In genomic region chr7:40310558-40310957, GRCm38 (mm10) we compare ENCODE assay signal across 12 mouse cellular contexts.
DNase-seq lines count a peak whose midpoint lies in the region; ATAC-seq and TF ChIP-seq lines count a peak whose summit lies in the region.
"Had no signal": no experiment of that assay in that cellular context is flagged by ENCODE, and none has a peak within 500 bp of the region (broad histone marks: within the 10 kb centered on the region; RNA-seq: fewer than 3 reads in every experiment).

No protein-coding gene starts in this region.

- no peaks in the 10 kb centered on the region for H3K4me1 ChIP-seq in liver, adult 2 months (ENCODE audit: control insufficient read depth, insufficient read depth, low read length)
- H3K4me1 ChIP-seq in ES-E14 (ENCODE audit: control insufficient read depth in 2 of 2, insufficient read depth in 2 of 2, low read length in 2 of 2, poor library complexity in 1 of 2): no peaks in the 10 kb centered on the region
- H3K4me1 ChIP-seq: heart, embryonic 15.5 days; neural tube, embryonic 13.5 days had no signal

- H3K36me3 ChIP-seq in liver, adult 2 months (ENCODE audit: control insufficient read depth, insufficient read depth, low read length): no peaks in the 10 kb centered on the region
- H3K36me3 ChIP-seq in ES-E14 (ENCODE audit: control insufficient read depth, insufficient read depth, low read length, poor library complexity, severe bottlenecking): no peaks in the 10 kb centered on the region
- H3K36me3 ChIP-seq: heart, embryonic 15.5 days; neural tube, embryonic 13.5 days had no signal

- H3K4me3 ChIP-seq in gastrocnemius, adult 2 months: no peak overlapping the region
- no peak overlapping the region for H3K4me3 ChIP-seq in liver, adult 2 months (ENCODE audit: insufficient read depth, low read depth, low read length)
- no peak overlapping the region for H3K4me3 ChIP-seq in ES-E14 (ENCODE audit: insufficient read depth in 1 of 2, low read depth in 1 of 2, low read length in 2 of 2, poor library complexity in 1 of 2, severe bottlenecking in 1 of 2)
- H3K4me3 ChIP-seq: heart, embryonic 15.5 days; neural tube, embryonic 13.5 days had no signal

- no peaks in the 10 kb centered on the region for H3K79me2 ChIP-seq in liver, adult 2 months (ENCODE audit: control insufficient read depth, insufficient read depth, low read length)

- H3K27ac ChIP-seq in gastrocnemius, adult 2 months: no peak overlapping the region
- no peak overlapping the region for H3K27ac ChIP-seq in liver, adult 2 months (replicated peaks; ENCODE audit: insufficient read depth, low read depth, low read length)
- H3K27ac ChIP-seq in ES-E14 (ENCODE audit: insufficient read depth, low read depth, low read length, poor library complexity, severe bottlenecking): no peak overlapping the region
- H3K27ac ChIP-seq: heart, embryonic 15.5 days; neural tube, embryonic 13.5 days had no signal

- WGBS in liver, adult 2 months: 27% methylated on average over 2 of the region's 2 CpGs

- in situ Hi-C loops in ES-E14 (cut with MboI; ENCODE audit: low sequenced_read_pairs in 2 of 2, unreplicated experiment in 2 of 2): loop anchor here in 1 of 2 experiments (25.0 kb wide), 1 partner anchor 352 kb away; no protein-coding TSS in a partner anchor

- no peaks in the 10 kb centered on the region for H3K9me3 ChIP-seq in ES-E14 (ENCODE audit: control insufficient read depth, insufficient read depth, low read depth, low read length)
- H3K9me3 ChIP-seq: heart, embryonic 15.5 days; neural tube, embryonic 13.5 days had no signal

- no peak for TF ChIP-seq POLR2A in liver, adult 2 months (IDR thresholded peaks at IDR 0.05; ENCODE audit: extremely low read depth, insufficient read depth, low read length)

- no peaks in the 10 kb centered on the region for H3K27me3 ChIP-seq in liver, adult 2 months (ENCODE audit: control insufficient read depth, insufficient read depth, low read length)
- H3K27me3 ChIP-seq: heart, embryonic 15.5 days; neural tube, embryonic 13.5 days had no signal

- no peak for ATAC-seq in megakaryocyte, adult 5-6 weeks (ENCODE audit: poor library complexity, severe bottlenecking)

- no peak for DNase-seq in gastrocnemius, adult 2 months
- no peak for DNase-seq in gastrocnemius, postnatal 4 days (ENCODE audit: low spot score in 2 of 2)
- DNase-seq in liver, adult 2 months (ENCODE audit: extremely low read depth, low read depth, low spot score): no peak
- DNase-seq in liver: no peak
- DNase-seq in ES-E14 (ENCODE audit: low read depth, low spot score): peak; percentile 17
- peak; percentile 26 for DNase-seq in kidney, postnatal 10 days
- no peak for DNase-seq in B cell, adult 2 months
- DNase-seq: layer of hippocampus, postnatal 36 days; lung, postnatal 14 days had no signal

- peak; percentile 59 for TF ChIP-seq CTCF in gastrocnemius, adult 2 months (IDR thresholded peaks at IDR 0.05)
- peak; percentile 8; the same call in 1 of the 2 replicates for TF ChIP-seq CTCF in liver, adult 2 months (IDR thresholded peaks at IDR 0.05; ENCODE audit: low read depth, low read length)

- intact Hi-C loops in gastrocnemius, adult 2 months (cut with DNase I): no loop called here

- no peak overlapping the region for H3K9ac ChIP-seq in liver, adult 2 months (ENCODE audit: low read depth, low read length)
- no peak overlapping the region for H3K9ac ChIP-seq in ES-E14 (ENCODE audit: insufficient read depth, low read depth, low read length, poor library complexity, severe bottlenecking)
- H3K9ac ChIP-seq: heart, embryonic 15.5 days; neural tube, embryonic 13.5 days had no signal

TF ChIP-seq in ES-E14, 5 proteins besides CTCF, POLR2A, EP300 and RAD21:
- TF ChIP-seq ZNF384 (IDR thresholded peaks at IDR 0.05; ENCODE audit: low read depth, low read length) (no peak), ZC3H11A (IDR thresholded peaks at IDR 0.05; ENCODE audit: borderline replicate concordance, low read depth, low read length) (peak; percentile 71; the same call in 1 of the 2 replicates)

Comparison
In these comparisons a context has a peak if more than half of its experiments do, and no peak if none do; other contexts are left out.
1. DNase-seq: peak in ES-E14 (single experiment) and kidney, postnatal 10 days (single experiment); none in gastrocnemius, adult 2 months (single experiment), gastrocnemius, postnatal 4 days (0 of 2), liver, adult 2 months (single experiment), liver (single experiment) and B cell, adult 2 months (0 of 2).